Mouse (Mus musculus): ENCODE measurements around the gene Krt8.

DNA sequence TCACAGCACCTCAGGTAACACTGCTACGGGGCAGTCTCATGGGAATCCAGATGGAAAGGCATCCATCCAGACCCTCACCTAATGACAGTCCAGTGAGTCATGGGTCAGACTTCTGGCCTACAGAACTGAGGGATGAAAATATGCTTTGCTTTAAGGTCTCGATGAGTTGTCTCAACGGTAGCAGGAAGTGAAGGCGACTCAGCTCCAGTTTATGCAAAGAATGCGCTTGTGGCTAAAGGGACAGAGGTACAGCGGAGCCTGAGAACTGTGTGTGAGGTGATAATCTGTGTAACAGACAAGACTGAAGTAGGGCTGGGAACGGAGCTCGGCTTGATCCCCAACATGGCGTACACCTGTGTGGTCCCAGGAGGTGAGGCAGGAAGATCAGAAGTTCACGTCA lies 41.4 kb upstream of the Krt8 start:
- TF ChIP-seq CTCF (IDR thresholded peaks at IDR 0.05; ENCODE audit: control insufficient read depth, insufficient read depth, insufficient read length) (no peak), USF1 (IDR thresholded peaks at IDR 0.05; ENCODE audit: low read depth) (no peak)

Measured in C2C12 (cell line).